Mouse (Mus musculus) Patski (cell line): ENCODE measurements at regions not wholly inside any gene's neighbourhood (a gene's known extent, or its start where the extent isn't known, plus 50 kb on each side); places are given as distances from the start of the nearest gene placed in this dataset.
A peak's percentile ranks its signal among the peaks of the same experiment; 100 is the strongest.

Experiments used
- ATAC-seq: fragments of 100-300 bp; one replicate; pipeline ENCODE4 v1.8.0; 2021
- CTCF ChIA-PET: fragments of 350-600 bp; sonication (Branson Sonifier 250); formaldehyde crosslinking; loops from one replicate; lab custom pipeline; 2022; ENCODE audit warnings: inconsistent platforms; lab: Charles Lee
- POLR2A ChIA-PET: fragments of 350-600 bp; sonication (Branson Sonifier 250); formaldehyde crosslinking; loops from one replicate; lab custom pipeline; 2022; ENCODE audit warnings: antibody characterized with exemption, inconsistent platforms; lab: Charles Lee
- DNase-seq: peaks from one replicate; pipeline ENCODE4 v3.0.0-alpha.2; 2011; ENCODE audit warnings: low read depth, low spot score
- H3K27me3 ChIP-seq: fragments of 371-371 bp; one replicate; pipeline ENCODE4 v1.5.1; 2021
- CTCF ChIP-seq: fragments of 100-300 bp; IDR thresholded peaks from one replicate; pipeline ENCODE4 v1.5.1; 2021
- in situ Hi-C: fragments of 300-500 bp; cut with MboI; formaldehyde crosslinking; loops from 3 replicates; pipeline ENCODE4 v1.11.1; 2018; ENCODE audit warnings: low pct_unique_long_range_greater_than_20kb, mixed read lengths

DNA sequence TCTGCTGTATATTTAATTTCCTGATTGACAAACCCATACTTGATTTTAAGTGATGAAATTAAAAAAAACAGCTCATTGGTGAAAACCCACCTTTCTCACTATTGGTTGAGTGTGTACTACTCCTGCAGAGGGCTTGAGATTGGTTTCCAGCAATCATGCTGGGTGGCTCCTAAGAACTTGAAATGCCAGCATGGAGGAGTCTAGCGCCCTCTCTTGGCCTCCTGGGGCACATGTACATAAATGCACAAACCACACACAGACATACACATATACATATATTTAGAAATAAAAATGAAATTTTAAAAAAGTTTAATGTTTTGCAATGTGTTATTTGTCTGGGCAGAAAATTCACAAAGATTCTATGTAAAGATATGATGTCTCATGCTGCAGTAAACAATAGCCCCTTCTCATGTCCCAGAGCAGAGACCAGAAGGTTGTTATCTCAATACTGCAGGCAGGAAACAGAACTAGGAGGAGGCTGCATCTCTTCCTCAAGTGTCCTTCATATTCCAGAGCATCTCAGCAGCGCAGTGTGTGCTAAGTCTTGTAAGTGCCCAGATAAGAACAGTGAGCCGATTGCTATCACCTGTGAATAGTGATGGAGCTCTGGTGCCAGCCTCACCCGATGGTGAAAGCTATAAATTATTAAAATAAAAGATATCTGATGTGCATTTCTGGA is 108.4 kb upstream of the Fbxo11 start:
- in situ Hi-C loops: no loop called here
- CTCF ChIA-PET: no interaction called here
- DNase-seq (no peak), ATAC-seq (no peak)
- TF ChIP-seq CTCF: peak; percentile 16
- H3K27me3 ChIP-seq: no peaks in the 10 kb centered on the region
- POLR2A ChIA-PET: no interaction called here

GRCm38 (mm10) chr17:88174242-88174679 is 109.2 kb upstream of the Fbxo11 start:
- no peak for DNase-seq
- POLR2A ChIA-PET: no interaction called here
- H3K27me3 ChIP-seq: no peaks in the 10 kb centered on the region
- in situ Hi-C loops: no loop called here
- no peak for TF ChIP-seq CTCF
- CTCF ChIA-PET: no interaction called here
- ATAC-seq: no peak

DNA sequence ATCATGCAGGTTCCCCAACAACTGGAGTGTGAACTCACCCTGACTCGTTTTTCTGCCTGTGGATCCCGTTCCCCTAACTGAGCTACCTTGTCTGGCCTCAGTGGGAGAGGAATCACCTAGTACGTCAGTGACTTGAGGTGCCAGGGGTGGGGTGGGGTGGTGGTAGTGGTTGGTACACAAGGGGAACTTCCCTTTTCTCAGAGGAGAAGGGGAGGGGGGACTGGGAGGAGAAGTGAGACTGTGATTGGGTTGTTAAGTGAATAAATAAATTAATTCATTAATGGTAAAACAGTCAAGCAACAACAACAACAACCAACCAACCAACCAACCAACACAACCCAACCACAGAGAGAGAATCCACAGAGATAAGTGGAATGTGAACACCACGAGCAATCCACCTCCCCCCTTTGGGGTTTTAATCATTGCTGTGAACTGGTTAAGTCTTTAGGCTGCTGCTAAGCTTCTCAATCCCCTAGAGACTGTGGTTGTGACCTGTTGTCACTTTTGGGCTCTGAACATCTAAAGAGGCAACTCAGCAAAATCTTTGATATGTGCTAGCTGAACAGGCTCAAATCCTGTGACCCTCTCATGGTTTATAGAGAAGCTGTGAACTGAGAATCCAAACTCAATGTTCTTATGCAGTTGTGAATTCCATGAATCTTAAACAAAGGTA is 111.0 kb upstream of the Fbxo11 start:
- DNase-seq (no peak), ATAC-seq (no peak)
- no peaks in the 10 kb centered on the region for H3K27me3 ChIP-seq
- ChIA-PET POLR2A (interaction anchor here (0.6 kb wide), 1 partner anchor 27 kb away, joined by 3 read pairs; no protein-coding TSS in a partner anchor), CTCF (interaction anchor here (1.2 kb wide), 1 partner anchor 79 kb away, joined by 3 read pairs; no protein-coding TSS in a partner anchor)
- in situ Hi-C loops: no loop called here
- no peak for TF ChIP-seq CTCF

DNA sequence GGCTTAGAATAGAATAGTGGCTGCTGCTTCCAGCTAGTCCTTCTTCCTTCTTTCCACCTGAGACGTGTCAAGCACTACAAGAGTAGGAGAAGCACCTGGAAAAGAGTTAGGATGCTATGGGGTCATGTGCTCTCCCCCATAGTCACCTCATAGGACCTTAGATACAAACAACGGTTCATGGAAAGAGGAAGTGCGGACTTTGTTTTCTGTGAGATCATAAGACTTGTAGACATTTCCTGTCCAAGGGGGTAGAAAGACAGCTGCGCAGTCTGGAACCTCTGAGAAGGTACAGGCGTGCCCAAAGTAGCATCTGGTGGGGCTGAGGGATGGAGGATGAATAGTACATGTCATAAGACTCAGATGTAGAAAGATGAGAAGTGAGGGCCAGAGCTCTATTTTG is 125.6 kb upstream of the Fbxo11 start:
- H3K27me3 ChIP-seq: no peaks in the 10 kb centered on the region
- ChIA-PET CTCF (interaction anchor here (1.6 kb wide), 1 partner anchor 8 kb away, joined by 3 read pairs; no protein-coding TSS in a partner anchor), POLR2A (no interaction called here)
- in situ Hi-C loops: no loop called here
- ATAC-seq (no peak), DNase-seq (no peak)
- TF ChIP-seq CTCF: no peak

GRCm38 (mm10) chr17:88191444-88191843 is 126.4 kb upstream of the Fbxo11 start:
- ATAC-seq: no peak
- ChIA-PET POLR2A (no interaction called here), CTCF (no interaction called here)
- DNase-seq: no peak
- in situ Hi-C loops: no loop called here
- H3K27me3 ChIP-seq: no peaks in the 10 kb centered on the region
- no peak for TF ChIP-seq CTCF

DNA sequence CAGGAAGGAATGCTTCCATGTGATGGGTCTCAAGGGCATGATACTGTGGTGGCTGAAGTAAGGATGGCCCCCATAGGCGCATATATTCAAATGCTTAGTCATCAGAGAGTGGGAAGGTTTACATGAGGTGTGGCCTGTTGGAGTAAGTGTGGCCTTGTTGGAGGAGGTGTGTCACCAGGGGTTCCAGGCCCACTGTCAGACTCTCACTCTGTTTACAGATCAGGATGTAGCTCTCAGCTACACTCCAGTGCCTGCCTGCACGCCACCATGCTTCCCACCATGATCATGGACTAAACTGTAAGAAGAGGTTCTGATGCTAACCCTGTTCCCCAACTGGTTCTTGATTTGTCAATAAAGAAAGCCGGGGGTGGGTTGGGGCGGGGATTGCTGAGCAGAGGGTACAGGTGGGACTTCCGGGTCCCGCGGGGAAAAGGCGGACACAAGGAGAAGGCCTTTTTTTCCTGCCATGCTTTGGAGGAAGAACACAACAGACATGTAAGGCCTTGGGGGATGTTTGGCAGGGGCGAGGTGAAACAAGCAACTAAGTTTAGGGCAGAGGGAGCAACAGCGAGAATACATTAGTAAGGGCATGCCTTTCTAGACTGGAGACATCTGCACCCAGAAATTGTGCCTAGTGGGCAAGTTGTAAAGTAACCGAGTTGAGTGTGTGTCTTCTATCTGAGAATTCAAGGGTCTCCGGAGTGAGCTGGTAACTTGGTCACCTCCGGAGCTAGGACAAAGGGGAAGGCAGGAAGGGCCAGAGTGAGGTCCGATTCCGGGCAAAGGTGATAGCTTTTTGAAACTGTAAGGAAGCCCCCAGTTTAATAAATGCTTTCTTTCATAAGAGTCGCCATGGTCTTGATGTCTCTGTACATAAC is 127.1 kb upstream of the Fbxo11 start:
- ATAC-seq (no peak), DNase-seq (no peak)
- ChIA-PET POLR2A (no interaction called here), CTCF (no interaction called here)
- no peak for TF ChIP-seq CTCF
- H3K27me3 ChIP-seq: no peaks in the 10 kb centered on the region
- in situ Hi-C loops: no loop called here

DNA sequence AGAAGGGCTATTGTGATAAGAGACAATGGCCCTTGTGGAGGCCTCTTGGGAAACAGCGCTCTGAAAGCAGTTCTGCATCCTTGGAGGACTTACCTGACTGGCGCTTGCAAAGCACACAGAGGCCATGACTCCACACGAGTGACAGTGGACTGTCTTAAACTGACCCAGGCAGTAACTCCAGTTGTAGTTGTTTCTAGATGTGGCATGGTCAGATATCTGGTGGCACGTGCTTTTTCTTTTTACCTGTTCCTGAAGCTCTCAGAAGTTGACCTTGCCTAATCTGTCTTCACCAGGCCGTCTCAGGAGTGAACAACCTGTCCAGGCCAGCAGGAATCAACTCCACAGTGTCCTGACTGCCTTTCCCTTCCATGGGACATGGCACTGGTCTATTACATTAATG is 129.6 kb upstream of the Fbxo11 start:
- ChIA-PET CTCF (no interaction called here), POLR2A (no interaction called here)
- no peaks in the 10 kb centered on the region for H3K27me3 ChIP-seq
- no peak for TF ChIP-seq CTCF
- no peak for ATAC-seq
- in situ Hi-C loops: no loop called here
- DNase-seq: no peak

DNA sequence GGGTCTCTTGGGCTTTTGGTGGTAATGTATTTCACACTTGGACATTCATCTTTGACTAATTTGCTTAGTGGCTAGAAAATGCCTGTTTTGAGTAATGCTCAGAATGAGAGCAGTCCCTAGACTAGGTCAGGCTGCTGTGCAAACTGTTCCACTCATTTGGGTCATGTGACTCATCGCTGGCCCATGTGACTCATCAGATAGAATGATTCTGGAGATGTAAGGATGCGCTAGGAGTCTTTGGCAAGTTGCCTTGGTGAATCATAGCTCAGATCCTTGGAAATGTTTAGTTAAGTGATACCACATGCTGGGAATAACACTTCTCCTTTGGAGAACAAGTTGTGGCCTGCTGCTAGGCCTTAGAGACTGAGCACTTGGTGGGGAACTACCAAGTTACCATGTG is 130.2 kb upstream of the Fbxo11 start:
- in situ Hi-C loops: no loop called here
- CTCF ChIA-PET: interaction anchor here (1.3 kb wide), 1 partner anchor 60 kb away, joined by 4 read pairs; no protein-coding TSS in a partner anchor
- H3K27me3 ChIP-seq: no peaks in the 10 kb centered on the region
- POLR2A ChIA-PET: no interaction called here
- peak; percentile 89 for ATAC-seq
- peak; percentile 93 for DNase-seq
- no peak for TF ChIP-seq CTCF

DNA sequence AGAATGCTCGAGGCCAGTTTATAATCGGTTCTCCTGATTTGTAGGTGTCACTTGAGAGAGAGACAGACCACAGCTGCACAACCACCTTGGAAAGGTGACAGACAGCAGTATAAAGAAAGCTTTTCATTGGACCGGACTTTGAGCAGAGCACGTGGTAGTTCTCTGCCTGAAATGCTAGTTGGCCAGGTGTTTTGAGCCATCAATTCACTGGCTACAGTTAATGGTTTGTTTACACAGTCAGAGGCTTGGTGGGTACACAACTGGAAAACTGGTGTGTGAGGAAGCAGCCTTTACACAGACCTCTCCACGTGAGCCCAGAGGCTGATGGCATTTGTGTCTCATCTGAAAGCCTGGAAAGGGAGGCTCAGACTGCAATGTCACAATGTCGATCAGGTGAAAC is 130.8 kb upstream of the Fbxo11 start:
- DNase-seq (no peak), ATAC-seq (no peak)
- H3K27me3 ChIP-seq: no peaks in the 10 kb centered on the region
- POLR2A ChIA-PET: interaction anchor here (0.7 kb wide), 1 partner anchor 131 kb away, joined by 10 read pairs; no protein-coding TSS in a partner anchor
- CTCF ChIA-PET: interaction anchor here (1.3 kb wide), 1 partner anchor 59 kb away, joined by 4 read pairs; no protein-coding TSS in a partner anchor
- TF ChIP-seq CTCF: no peak
- in situ Hi-C loops: no loop called here

- no peak for DNase-seq
- CTCF ChIA-PET: interaction anchor here (0.8 to 1.3 kb wide), 2 partner anchors 58 to 152 kb away, joined by 3 to 4 read pairs; no protein-coding TSS in a partner anchor
- H3K27me3 ChIP-seq: no peaks in the 10 kb centered on the region
- no peak for TF ChIP-seq CTCF
- ATAC-seq: no peak
- in situ Hi-C loops: no loop called here
- POLR2A ChIA-PET: interaction anchor here (0.7 kb wide), 1 partner anchor 130 kb away, joined by 10 read pairs; no protein-coding TSS in a partner anchor
Measured at GRCm38 (mm10) chr17:88196322-88196721, 131.2 kb upstream of the Fbxo11 start.
